Mouse (Mus musculus) c-Kit-positive CD71-positive TER-119-positive erythroid progenitor cells, embryonic 14.5 days (primary cell): ENCODE measurements around the gene L1td1.

Experiments used
- DNase-seq: peaks from one replicate; pipeline ENCODE4 v3.0.0-alpha.2; 2013; ENCODE audit warnings: low spot score

The L1td1 gene

DNA sequence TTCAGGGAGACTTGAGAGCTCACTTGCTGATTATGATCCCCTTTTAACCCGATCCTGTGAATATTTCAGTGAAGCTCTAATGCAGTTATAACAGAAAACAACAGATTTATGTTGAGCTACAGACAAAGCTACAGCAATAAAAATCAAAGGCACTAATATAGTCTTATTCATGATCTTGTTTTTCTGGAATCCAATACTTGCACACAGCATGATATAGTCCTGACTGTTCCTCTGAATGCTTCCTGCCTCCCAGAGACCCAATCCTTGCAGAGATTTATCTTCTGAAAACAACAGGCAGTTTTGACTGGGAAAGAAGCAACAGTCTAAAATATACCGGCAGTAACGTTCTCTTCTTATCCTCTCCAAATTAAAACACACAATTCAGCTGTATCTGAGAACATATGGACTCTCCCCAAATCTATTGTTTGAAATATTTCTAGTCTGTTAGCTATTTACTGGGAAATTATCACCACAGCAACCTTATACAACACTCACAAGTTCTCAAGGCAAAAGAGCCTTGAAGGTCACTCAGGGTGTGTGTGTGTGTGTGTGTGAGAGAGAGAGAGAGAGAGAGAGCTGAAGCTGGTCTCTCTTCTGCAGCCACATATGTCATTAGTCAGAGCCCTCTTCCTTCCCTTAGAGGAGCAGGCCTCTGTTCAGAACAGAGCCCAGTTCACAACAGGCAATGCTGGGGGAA, 16.8 kb downstream of the L1td1 start:
- DNase-seq, result no peak

DNA sequence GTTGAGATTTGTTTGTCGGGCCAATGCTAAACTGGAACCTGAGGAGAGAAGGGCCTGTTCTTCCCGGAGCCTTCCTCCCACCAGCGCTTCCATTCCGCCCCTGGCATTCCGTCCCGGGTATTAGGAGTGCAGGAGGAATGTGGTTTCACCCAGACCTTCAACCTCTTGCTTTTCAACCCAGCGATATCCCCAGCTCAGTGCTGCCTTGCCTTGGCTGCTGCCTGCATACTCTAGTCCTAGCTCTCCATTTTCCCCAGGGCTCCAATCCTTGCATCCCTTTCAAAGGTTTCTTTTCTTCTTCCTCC, 17.3 kb downstream of the L1td1 start:
- DNase-seq, result no peak

DNA sequence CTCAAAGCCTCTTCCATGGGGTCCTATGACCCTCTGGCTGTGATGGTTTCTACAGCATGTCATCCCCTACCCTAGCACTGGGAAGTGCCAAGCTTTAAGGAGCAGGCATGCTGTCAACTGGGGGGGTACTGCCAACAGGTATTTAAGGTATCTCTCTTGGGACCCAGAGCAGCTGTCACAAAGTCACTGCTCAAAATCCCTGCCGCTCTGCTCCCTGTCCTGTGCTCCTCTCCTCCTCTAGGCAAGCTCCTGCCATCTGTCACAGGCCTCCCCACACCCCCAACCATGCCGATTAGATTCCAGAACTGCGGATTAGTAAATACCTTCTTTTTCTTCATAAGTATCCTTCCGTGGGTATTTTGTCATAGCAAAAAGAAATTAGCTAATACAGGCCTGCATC, 27.9 kb downstream of the L1td1 start:
- DNase-seq, result no peak

DNA sequence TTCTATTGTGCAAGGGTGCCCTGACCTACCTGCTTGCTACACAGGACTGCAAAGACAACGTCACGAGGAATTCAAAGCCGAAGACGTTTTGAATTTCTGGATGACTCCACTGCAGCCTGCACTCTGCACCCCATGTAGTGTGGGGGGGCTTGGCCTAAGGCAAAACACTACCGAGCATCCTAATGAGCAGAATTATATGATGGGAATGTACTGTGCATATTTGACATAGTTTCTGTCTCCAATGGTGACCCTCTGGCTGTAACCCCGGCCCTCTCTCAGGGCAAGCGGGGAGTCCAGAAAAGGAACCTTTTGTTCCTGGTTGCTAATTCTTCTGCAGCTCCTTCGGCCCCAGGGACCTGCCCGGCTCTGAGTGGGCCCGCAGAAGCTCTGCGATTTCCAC, 29.6 kb downstream of the L1td1 start:
- DNase-seq, result no peak

DNA sequence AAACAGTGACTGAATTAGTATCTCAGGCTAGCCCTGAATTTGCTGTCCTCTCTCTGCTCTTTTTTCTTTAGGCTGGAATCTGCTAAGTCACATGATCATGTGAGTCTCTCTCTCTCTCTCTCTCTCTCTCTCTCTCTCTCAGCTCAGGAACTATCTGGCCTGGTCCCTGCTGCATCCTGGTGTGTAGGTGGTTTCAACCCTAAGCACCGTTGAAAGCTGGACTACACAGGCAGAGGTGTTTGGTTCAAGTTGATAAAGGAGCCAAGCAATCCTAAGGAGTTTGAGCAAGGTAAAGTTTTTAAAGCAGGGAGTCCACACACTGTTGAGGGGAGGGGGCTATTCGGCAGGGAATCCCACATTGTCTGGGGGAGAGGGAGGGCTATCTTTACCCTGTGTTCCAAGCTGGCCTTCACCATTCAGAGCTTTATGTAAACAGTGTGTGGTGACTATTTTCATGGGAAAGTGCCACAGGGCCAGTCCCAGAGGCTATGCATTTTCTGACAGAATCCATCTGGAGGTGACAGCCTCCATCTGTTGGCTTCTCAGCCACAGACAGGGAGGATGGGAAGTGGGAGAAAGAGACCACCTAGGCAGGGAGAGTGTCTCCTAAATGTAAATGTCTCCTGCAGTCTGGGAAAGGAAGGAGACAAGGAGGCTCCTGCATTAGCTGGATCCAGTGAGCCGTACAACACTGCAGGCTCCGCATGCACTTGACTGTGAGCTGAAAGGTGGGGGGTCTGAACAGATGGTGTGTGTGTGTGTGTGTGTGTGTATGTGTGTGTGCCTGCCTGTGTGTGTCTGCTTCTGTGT, 31.7 kb downstream of the L1td1 start:
- no peak for DNase-seq

DNA sequence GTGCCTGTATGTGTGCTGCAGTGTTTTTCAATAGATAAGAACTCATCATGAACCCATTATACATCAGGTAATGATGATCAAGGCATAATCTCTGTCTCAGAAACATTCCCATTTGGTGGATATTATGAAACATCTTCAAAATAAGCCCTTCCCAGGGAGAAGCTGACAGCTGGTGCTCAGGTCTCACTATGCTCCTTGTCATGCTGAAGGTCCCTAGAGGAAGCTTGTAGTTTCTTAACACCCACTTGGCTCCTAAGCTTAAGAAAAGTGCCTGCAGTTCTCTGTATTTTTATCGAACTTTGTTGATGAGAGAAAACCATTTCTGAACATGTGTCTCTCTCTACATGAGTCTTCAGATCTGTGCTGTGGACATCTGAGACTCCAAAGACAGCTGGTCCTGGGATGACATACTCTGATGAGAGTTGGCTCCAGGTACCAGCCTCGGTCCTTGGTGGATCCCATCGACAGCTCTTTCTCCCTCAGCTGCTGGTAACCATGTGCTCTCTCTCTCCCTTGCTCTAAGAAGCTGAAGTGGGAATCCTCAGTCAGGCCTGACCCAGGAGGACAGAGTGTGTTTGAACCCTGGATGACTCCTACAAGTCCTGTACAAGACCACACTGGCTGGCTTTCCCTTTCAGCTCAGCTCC, 32.5 kb downstream of the L1td1 start:
- no peak for DNase-seq

DNA sequence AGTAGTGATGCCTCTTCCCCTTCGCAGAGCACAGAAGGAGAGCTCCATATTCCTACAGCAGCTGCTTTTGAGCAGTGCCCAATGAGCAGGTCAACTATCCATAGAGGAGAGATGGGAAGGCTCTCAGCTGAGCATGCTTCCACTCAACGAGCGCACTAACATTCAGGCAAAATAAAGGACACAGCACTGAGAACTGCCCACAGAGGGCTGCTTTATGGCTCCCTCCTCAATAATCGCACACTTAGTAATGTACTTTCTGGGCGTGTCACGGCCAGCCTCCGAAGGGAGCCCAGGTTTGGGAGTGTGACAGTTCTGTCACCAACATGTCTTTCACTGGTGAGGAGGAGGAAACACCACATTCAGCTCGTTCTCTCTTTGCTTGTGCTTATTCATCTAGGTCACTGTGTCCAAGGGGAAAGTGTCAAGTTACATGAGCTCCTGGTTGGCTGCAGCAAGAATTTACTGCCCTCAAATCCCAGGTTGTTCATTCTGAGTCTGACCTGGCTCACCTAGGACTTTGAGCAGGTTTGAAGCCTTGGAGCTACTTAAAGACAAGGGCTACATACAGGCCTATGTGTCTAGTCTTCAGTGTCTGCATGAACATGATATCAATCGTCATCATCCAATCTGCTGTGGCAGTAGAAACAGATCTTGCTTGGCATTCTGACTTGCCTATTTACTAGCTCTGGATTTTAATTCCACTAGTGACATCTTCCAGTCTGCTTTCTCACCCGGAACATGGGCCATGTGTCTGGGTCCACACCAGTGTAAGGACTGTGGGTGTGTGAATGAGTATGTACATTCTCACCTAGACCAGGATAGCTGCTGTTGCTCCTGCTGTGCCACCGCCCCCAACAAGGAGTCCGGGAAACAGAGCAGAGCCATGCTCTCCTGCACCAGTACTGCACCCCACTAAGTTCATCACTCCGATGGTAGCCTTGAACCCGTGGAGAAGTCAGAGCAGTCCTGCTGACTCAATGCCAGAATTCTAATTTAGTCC, 40.9 kb downstream of the L1td1 start:
- no peak for DNase-seq

DNA sequence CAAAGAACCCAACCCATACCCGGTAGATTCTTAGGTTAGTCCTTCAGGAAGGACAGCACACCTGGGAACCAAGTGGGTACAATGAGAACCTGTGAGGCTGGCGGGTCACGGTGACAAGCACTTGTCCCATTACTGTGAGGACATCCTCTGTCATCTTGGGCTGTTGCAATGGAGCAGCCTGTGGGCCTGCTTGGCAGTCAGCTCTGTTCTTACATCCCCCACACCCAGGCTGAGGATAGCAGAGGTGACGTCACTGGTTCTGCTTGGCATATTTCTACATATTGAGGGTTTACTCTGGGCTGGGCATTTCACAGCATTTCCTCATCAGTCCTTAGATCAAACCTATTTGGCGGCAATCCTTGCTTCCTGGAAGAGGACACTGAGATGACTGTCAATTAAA, 47.3 kb downstream of the L1td1 start:
- no peak for DNase-seq

DNA sequence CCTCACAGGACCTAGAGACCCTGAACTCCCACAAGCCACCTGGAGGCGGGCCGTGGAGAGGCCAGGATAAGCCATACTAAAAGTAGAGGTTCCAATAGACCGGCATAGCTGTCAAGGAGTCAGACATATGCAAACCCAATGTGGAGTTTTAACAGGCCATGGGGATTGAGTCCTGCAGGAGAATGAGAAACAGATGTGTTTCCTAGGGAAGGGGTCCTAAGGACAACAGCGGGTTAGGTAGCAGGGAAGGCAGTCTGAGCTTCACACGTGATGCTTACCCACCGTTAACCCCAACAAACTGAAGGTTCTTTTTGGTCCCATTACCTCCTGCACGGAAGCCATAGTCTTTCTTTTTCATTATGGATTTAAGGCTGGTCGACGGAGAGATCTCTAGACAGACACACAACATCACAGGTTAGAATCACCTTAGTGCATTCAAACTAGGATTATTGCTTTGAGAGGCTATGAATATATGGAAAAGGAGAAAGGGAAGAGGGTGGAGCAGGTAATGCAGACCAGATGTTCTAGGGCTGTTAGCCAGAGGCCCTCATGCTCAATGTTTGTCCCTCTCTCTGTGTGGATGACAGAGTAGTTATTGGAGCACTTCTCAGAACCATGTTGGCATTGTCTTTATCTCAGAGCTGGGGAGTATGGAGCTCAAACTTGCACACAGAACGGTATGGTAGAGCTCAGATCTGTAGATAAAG, 50.3 kb downstream of the L1td1 start:
- DNase-seq, result no peak

DNA sequence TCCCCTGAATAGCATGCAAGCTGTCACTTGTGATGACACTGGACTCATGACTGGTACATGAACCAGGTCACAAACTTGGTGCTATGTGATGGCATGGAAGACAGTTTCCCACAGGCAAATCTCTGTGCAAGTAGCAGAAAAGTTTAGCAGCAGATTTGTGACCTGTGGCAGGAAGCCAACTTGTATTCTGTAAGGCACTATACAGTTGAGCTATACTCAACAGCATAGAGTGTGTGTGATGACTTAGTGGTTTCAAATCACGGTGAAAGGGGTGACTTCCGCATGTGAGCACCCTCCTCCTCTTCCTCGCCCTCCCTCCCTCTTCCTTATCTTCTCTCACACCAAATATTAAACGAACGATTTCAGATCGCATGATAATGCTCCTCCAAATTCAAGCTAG, 50.9 kb downstream of the L1td1 start:
- DNase-seq, result no peak

DNA sequence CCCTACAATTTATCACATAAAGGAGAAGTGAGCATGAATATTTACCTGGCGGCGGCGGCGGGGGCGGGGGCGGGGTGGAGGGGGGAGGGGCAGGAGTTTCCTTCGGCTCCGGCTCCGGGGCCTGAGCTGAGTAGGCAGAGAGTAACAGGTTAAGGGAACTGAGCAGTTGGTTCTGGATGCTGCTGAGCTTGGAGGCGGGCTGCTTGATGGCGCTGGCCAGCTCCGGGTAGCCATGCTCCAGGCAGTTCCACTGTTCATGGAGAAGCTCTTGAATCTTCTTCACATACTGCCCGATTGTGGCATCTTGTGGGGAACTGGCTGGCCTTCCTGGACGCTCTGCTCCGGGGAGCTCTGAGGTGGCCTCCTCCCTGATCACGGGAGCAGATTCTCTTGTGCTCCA, 51.7 kb downstream of the L1td1 start:
- DNase-seq, result no peak

DNA sequence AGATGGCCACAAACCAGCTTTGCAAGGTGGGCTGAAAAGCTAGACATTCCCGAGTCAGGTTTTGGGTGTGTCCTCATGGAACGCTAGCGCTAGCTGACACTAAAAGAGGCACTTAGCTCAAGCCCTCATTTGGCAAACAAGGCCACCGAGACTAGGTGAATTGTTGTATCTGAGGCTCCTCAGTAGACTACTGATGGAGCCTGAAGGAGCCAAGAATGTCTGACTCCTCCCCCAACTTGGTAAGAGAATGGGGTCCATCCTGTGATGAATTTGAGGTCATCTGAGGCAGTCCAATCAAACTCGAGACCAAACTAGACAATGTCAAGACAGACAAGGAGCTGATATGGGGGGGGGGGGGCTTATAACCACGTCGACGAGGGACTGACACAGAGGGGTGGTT, 59.3 kb downstream of the L1td1 start:
- DNase-seq, result no peak

DNA sequence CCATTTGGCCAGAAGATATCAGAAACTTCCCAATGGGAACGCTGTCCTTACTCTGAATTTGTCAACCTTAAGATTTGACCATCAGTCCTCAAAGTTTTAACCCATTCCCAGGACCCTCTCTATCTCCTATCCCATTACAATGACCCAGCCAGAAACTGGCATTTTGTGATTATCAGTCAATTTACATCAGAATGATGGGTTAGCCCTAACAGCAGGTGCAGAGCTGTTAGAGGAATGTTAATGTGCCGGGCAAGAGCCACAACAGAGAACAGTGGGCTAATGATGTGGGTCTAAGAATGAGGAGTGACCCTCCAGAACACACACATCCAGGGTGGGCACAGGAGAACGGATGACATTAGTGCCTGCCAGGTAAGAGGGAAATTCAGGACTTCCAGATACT, 59.7 kb downstream of the L1td1 start:
- DNase-seq, result no peak
